Mouse (Mus musculus) heart, embryonic 10.5 days (tissue): ENCODE results near the gene Gng12. TPM values are rescaled to one million over a fixed set of nuclear protein-coding genes. Genes with fewer than 3 reads are reported as not detected.
"Not testable (repeated sequence)": the region's sequence is repeated elsewhere in the genome, so short reads cannot be mapped to it uniquely, and the experiment has no call there.

ENCODE experiments used
- DNase-seq: peaks from one replicate; pipeline ENCODE4 v3.0.0-alpha.2; 2017; ENCODE audit warnings: low spot score
- H3K27ac ChIP-seq: fragments of 300-500 bp; sonication (generic); 2 replicates; pipeline ENCODE4 v1.5.1; 2016; ENCODE audit warnings: mild to moderate bottlenecking
- H3K27me3 ChIP-seq: fragments of 300-500 bp; sonication (generic); 2 replicates; pipeline ENCODE4 v1.6.1; 2016; ENCODE audit warnings: mild to moderate bottlenecking; ENCODE audit not compliant: poor library complexity, insufficient read depth, severe bottlenecking
- H3K36me3 ChIP-seq: fragments of 300-500 bp; sonication (generic); 2 replicates; pipeline ENCODE4 v1.6.1; 2016; ENCODE audit warnings: mild to moderate bottlenecking, moderate library complexity
- H3K4me1 ChIP-seq: fragments of 300-500 bp; sonication (generic); 2 replicates; pipeline ENCODE4 v1.6.1; 2016; ENCODE audit warnings: mild to moderate bottlenecking
- H3K4me3 ChIP-seq: fragments of 300-500 bp; sonication (generic); 2 replicates; pipeline ENCODE4 v1.5.1; 2016; ENCODE audit warnings: mild to moderate bottlenecking, moderate library complexity
- H3K9me3 ChIP-seq: fragments of 300-500 bp; sonication (generic); 2 replicates; pipeline ENCODE4 v1.6.1; 2016; ENCODE audit warnings: mild to moderate bottlenecking, moderate library complexity
- WGBS: fragments of 180-500 bp; shearing (Covaris S2); methylation state at CpG from one replicate; pipeline ENCODE4 v1.1.7; 2016; 5-methylcytosine and 5-hydroxymethylcytosine counted together
- polyA plus RNA-seq: library from polyadenylated mRNA; unstranded; fragments of >200 nt; fragmentation: Nextera tagmentation; extraction: Ambion mirVana; gene quantifications from 2 replicates; pipeline ENCODE4 v1.2.1, GENCODE M21; 2016

Gene Gng12
- polyA plus RNA-seq, 1 experiment from 2014 or later = 60.9 TPM

DNA sequence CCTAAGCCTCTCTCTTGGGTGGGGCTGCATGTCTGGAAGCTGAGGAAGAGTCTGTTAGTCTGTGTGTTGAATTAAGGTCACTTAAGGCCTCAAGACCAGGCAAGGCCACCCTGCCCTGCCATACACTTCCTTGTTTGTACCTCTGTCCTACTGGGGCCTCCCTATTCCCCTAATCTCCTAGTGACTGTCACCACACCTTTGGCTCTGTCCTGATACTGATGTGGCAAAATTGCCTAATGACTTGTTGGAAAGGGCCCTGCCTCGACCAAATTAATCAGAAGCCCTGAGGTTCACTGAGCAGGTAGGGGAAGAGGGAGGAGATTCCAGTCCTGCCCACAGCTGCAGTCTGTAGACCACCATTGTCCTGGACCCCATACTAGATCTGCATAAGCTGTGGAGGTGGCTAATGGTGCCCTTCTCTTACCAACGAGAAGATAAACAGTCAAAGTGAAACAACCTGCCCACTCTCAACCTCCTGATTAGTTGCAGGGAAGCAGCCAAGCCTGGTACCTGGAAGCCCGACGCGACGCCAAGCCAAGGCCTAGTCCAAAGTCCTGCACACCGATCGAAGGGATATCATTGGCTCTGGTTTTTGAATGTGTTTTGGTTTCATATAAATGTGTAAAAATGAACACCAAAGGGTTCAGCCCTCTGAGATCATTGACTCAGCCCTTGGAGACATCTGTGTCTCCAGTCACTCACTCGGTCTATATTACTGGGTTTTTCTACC, 117.9 kb downstream of the Gng12 start:
- 90% methylated on average over 9 of the region's 9 CpGs for WGBS
- H3K4me3 ChIP-seq = no peak overlapping the region
- peaks cover 22% of the 10 kb centered on the region; the same call in 1 of the 2 replicates for H3K4me1 ChIP-seq

DNA sequence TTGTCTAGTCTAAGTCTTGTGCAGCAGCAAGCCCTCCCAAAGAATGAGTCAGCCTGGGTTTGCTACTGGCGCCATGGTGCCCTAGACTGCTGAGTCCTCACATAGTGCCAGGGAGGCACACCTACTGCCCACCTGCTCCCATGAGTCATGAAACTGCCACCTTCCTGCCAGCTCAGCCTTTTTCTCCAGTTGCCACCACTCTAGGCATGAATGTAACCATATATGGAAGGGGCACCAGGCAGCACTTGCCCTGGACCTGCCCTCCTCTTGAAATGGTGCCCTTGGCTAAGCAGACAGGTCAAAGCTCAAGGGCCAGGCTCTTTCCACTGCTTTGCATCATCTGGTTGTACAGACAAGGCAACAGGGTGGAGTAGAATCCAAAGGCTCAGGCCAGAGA, 118.5 kb downstream of the Gng12 start:
- 87% methylated on average over 1 of the region's 1 CpGs for WGBS
- no peaks in the 10 kb centered on the region for H3K36me3 ChIP-seq

More for the DNA sequence above, 117.9 kb downstream of the Gng12 start:
- no peaks in the 10 kb centered on the region for H3K36me3 ChIP-seq
- no peak for DNase-seq
- H3K27ac ChIP-seq = no peak overlapping the region; the same call in 1 of the 2 replicates
- H3K27me3 ChIP-seq = no peaks in the 10 kb centered on the region
- no peaks in the 10 kb centered on the region for H3K9me3 ChIP-seq

DNA sequence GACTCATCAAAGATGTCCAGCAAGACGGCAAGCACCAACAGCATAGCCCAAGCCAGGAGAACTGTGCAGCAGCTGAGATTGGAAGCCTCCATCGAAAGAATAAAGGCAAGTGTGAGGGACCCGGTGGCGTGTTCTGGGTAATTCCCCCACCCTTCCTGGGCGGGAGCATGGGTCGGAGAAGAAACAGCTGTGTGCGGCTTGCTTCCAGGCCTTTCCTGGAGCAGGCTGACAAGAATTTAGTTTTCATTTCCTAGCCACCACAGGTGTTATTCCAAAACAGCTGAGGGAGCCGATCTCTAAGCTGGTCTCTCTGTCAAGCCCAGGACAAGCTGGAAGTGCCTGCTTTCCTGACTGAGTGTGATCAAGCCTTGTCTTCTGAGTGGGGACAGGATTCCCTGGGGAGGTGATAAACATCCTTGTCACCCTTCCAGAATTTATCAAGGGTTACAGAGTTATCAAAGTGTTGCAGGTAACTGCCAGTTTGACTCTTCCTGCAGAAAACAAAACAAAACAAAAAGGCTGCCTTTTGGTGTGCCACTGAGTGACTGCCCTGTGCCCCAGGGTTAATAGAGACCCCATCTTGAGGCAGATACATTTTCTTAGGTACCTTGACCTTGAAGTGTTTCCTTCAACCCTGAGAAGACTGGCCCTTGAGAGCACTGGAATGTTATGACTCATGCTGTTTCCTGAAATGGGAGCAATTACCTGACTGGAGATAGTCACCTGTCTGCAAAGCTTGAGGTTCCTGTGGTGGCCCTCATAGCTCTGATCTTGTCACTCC, 119.7 kb downstream of the Gng12 start:
- Histone ChIP-seq H3K36me3 (no peaks in the 10 kb centered on the region), H3K4me1 (peaks cover 22% of the 10 kb centered on the region; the same call in 1 of the 2 replicates), H3K9me3 (no peaks in the 10 kb centered on the region), H3K4me3 (no peak overlapping the region), H3K27ac (no peak overlapping the region), H3K27me3 (no peaks in the 10 kb centered on the region)
- no peak for DNase-seq
- 64% methylated on average over 8 of the region's 8 CpGs for WGBS

More for the DNA sequence above, 118.5 kb downstream of the Gng12 start:
- Histone ChIP-seq H3K9me3 (no peaks in the 10 kb centered on the region), H3K4me3 (no peak overlapping the region), H3K4me1 (peaks cover 22% of the 10 kb centered on the region; the same call in 1 of the 2 replicates), H3K27me3 (no peaks in the 10 kb centered on the region), H3K27ac (no peak overlapping the region)
- DNase-seq = no peak

DNA sequence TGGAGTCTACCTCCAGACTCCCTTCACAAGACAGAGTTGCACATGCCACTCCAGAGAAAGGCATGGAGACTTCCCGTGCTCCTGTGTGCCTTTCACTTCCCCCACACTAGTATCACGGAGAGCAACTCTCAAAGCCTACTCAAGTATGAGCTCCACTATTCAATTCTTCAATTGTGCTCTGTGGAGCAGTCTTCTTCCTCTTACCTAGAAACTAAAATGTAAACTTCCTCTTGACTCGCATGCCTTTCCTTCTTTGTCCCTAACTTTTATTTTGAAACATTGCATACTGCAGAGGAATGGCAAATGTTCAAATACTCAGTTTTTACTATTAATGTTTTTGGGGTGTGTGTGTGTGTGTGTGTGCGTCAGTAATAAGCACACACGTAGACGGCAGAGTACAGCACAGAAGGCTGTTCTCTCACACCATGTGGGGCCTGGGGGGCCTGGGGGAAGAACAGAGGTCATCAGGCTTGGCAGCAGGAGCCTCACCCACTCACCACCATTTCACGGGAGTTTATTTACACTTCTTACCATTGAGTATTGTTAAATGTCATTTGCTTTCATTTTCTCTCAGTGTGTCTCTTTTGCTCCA, 120.4 kb downstream of the Gng12 start:
- Histone ChIP-seq H3K27me3 (no peaks in the 10 kb centered on the region), H3K4me3 (no peak overlapping the region), H3K4me1 (peaks cover 22% of the 10 kb centered on the region; the same call in 1 of the 2 replicates), H3K27ac (no peak overlapping the region), H3K9me3 (no peaks in the 10 kb centered on the region), H3K36me3 (no peaks in the 10 kb centered on the region)
- no peak for DNase-seq
- WGBS = 73% methylated on average over 7 of the region's 7 CpGs

DNA sequence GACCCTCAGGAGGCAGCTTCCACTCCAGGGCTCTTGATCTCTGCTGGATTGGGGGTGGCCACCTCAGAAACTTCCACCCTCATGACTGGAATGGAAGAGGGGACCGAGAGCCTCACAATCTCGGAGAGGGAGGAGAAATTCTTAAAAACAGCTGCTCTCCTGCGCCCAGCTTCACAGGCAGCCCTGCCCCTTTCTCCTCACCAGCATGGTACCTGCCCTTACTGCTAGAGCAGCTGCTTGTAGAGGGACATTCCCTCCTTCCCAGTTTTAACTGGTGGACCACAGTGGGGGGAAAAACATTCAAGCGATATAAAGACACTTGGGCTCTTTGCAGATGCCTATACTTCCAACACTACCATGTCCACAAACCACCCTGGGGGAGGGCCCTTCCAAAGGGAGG, 122.2 kb downstream of the Gng12 start:
- peaks cover 19% of the 10 kb centered on the region; the same call in 1 of the 2 replicates for H3K4me1 ChIP-seq
- 64% methylated on average over 4 of the region's 4 CpGs for WGBS
- H3K27ac ChIP-seq = no peak overlapping the region
- no peaks in the 10 kb centered on the region for H3K9me3 ChIP-seq
- H3K36me3 ChIP-seq = no peaks in the 10 kb centered on the region
- DNase-seq = no peak
- H3K4me3 ChIP-seq = no peak overlapping the region
- H3K27me3 ChIP-seq = no peaks in the 10 kb centered on the region

DNA sequence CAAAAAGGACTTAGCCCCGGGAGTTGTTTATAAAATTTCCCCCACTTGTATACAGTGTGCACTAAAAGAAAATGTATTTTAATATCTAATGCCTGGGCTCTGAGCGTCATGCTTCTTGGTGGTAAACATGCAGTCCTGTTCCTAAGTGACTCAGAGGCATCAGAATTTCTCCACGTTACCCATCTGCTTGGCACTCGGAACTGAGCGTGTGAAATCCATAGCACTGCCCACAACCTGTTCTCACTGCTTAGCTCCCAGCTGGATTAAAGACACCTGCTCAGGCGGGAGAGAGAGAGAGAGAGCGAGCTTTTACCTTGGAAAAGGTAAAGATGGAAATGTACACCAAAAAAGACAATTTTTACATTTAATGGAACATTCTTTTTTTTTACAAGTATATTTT, 122.8 kb downstream of the Gng12 start:
- H3K9me3 ChIP-seq, DNase-seq, H3K27ac ChIP-seq, H3K27me3 ChIP-seq, H3K4me3 ChIP-seq, H3K36me3 ChIP-seq: not testable (repeated sequence)
- peaks cover 13% of the 10 kb centered on the region; the same call in 1 of the 2 replicates for H3K4me1 ChIP-seq
- WGBS = 87% methylated on average over 7 of the region's 7 CpGs

DNA sequence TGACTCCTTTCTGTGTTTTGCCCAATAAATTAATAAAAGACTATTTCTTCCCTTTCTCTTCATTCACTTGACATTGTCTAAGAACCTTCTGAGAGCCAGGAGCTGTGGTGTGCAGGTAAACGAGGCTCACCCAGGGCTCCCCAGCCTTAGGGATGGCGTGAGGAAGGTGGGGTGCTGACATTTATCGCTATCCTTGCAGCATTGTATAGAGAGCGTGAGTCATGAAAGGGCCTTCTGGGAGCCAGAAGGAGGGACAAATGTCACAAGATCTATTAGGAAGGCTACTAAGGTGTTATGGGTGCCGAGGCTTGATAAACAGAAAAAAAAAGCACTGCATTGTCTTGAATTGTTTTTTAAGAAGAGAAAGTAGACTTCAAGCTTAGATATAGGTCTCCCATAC, 125.1 kb downstream of the Gng12 start:
- H3K4me1 ChIP-seq = no peaks in the 10 kb centered on the region; the same call in 1 of the 2 replicates
- WGBS = 82% methylated on average over 5 of the region's 5 CpGs
- no peak overlapping the region for H3K27ac ChIP-seq
- no peak for DNase-seq
- no peaks in the 10 kb centered on the region for H3K9me3 ChIP-seq
- H3K4me3 ChIP-seq = no peak overlapping the region
- H3K27me3 ChIP-seq = no peaks in the 10 kb centered on the region
- no peaks in the 10 kb centered on the region for H3K36me3 ChIP-seq

DNA sequence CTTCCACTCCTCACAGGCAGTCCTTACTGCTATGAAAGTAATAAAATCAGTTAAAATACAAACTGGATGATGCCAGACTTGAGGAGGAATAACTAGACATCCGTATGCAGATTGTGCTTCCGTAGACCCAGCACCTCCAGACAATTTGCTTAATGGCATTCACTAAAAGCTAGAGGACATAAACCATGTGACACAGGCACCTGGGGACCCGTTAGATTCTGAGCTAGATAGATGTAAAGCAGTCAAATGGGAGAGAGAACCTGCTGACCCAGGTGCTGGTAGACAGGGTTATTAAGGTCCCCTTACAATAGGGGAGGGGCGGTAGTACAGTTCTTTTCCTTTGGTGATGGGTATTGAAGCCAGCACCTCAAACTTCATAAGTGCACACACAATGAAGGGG, 127.5 kb downstream of the Gng12 start:
- no peak for DNase-seq
- no peak overlapping the region for H3K4me3 ChIP-seq
- H3K9me3 ChIP-seq = no peaks in the 10 kb centered on the region
- H3K4me1 ChIP-seq = peaks cover 6% of the 10 kb centered on the region; the same call in 1 of the 2 replicates
- WGBS = 78% methylated on average over 4 of the region's 4 CpGs
- no peak overlapping the region for H3K27ac ChIP-seq
- no peaks in the 10 kb centered on the region for H3K36me3 ChIP-seq
- no peaks in the 10 kb centered on the region for H3K27me3 ChIP-seq

DNA sequence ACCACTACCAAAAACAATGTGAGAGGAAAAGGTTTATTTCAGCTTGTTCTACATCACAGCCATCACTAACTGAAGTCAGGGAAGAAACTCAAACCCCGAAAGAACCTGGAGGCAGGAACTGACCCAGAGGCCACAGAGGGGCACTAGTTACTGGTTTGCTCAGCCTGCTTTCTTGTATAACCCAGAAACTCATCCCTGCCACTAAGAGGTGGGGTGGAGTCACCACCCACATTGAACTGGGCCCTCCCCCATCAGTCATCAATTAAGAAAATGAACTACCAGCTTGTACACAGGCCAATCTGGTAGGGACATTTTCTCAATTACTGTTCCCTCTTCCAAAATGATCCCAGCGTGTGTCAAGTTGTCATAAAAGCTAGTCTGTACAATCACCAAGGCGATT, 130.5 kb downstream of the Gng12 start:
- 80% methylated on average over 3 of the region's 3 CpGs for WGBS
- Histone ChIP-seq H3K27me3 (peaks cover 8% of the 10 kb centered on the region; the same call in 1 of the 2 replicates), H3K9me3 (no peaks in the 10 kb centered on the region), H3K36me3 (no peaks in the 10 kb centered on the region), H3K4me3 (no peak overlapping the region), H3K4me1 (peaks cover 19% of the 10 kb centered on the region), H3K27ac (no peak overlapping the region)
- DNase-seq = no peak

DNA sequence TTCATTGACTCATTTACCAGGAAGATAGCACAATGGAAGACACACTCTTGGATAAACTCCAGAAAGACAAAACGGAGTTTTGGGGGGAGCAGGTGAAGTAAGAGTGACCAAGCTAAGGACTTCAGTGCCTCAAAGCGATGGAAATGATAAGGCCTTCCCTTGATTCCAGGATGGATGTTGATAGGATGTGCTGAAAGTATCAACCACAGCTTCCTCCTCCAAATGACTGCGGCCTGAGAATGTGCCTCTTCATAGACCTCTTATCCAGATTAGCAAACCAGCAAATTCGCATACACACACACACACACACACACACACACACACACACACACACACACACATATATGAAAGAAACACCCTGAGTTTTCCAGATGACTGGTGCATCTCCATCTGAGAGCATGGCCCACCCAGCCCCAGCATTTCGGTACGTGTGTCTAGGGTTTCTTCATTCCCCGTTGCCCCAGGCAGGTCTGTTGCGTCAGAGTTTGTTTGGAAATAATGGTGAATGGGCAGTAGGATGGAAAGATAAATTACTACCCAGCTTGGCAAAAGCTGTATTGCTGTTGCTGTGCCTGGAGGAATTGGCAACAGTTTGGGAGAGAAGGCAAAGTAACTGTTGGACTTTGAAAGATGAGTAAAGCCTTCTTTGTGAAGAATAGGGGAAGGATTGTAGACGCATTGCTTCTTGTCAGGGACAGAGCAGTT, 131.4 kb downstream of the Gng12 start:
- H3K27me3 ChIP-seq = peaks cover 8% of the 10 kb centered on the region; the same call in 1 of the 2 replicates
- no peak overlapping the region for H3K4me3 ChIP-seq
- peaks cover 19% of the 10 kb centered on the region for H3K4me1 ChIP-seq
- no peaks in the 10 kb centered on the region for H3K9me3 ChIP-seq
- no peaks in the 10 kb centered on the region for H3K36me3 ChIP-seq
- H3K27ac ChIP-seq = no peak overlapping the region
- WGBS = 76% methylated on average over 8 of the region's 9 CpGs
- no peak for DNase-seq

DNA sequence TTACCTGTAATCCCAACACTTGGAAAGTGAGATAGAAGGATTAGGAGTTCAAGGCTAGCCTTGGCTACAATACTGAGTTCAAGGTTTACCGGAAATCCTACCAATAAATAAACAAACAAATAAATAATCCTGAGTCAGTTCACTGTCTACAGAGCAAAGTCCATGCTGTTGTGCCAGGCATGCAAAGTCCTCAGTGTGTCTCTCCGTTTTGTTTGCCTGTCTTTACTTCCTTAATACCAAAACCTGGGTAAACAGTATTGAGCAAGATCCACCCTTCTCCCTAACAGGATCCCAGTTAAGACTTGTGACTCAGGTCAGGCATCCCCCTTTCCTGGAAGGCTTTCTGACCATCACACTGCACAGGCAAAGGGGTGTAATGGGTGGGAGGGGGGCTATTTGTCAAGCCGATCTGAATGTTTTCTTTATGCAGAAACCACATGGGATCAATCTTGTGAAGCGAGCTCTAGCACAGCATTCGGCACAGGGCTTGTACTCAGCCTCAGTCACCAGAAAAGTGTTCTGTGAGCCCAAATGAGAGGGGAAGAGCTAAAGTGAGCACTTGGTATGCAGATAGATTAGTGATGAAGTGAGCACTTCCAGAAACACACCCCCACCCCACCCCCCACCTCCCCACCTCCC, 133.2 kb downstream of the Gng12 start:
- WGBS = 29% methylated on average over 5 of the region's 5 CpGs
- Histone ChIP-seq H3K27me3 (peaks cover 9% of the 10 kb centered on the region; the same call in 1 of the 2 replicates), H3K36me3 (no peaks in the 10 kb centered on the region), H3K4me3 (no peak overlapping the region), H3K4me1 (peaks cover 19% of the 10 kb centered on the region), H3K27ac (no peak overlapping the region), H3K9me3 (no peaks in the 10 kb centered on the region)
- no peak for DNase-seq

DNA sequence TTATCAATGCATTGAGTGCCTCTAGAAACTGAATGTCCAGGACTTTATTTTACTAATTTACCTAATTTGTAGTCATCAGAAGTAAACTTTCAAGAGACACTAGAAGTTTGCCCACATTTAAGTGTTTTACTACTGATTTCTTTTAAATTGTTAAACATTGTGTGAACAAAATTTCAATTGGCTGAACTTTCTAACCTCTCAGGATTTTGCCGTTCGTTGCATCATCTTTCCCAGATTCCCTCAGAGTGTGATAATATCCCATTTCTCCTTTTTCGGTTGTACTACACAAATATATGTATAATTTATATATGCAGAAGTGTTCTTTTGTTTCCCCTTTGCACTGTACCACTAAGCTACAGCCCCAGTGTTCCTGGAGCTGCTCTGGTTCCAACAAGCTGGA, 133.8 kb downstream of the Gng12 start:
- no peak for DNase-seq
- WGBS = 32% methylated on average over 3 of the region's 3 CpGs
- Histone ChIP-seq H3K27me3 (peaks cover 12% of the 10 kb centered on the region; the same call in 1 of the 2 replicates), H3K36me3 (no peaks in the 10 kb centered on the region), H3K4me3 (no peak overlapping the region), H3K27ac (no peak overlapping the region), H3K4me1 (peaks cover 19% of the 10 kb centered on the region), H3K9me3 (no peaks in the 10 kb centered on the region)
